Mouse (Mus musculus) limb, embryonic 15.5 days (tissue): ENCODE measurements around the gene Smoc1. TPM values are rescaled to one million over a fixed set of nuclear protein-coding genes. Genes with fewer than 3 reads are reported as not detected.
A peak's percentile ranks its signal among the peaks of the same experiment; 100 is the strongest.

Source experiments
- ATAC-seq: fragments of 200-750 bp; cut with Nextera tagmentation; 2 replicates; pipeline ENCODE4 v1.8.0; 2017; ENCODE audit warnings: low read depth, moderate TSS enrichment; ENCODE audit not compliant: insufficient number of reproducible peaks, low FRiP score, low TSS enrichment
- H3K27ac ChIP-seq: fragments of 300-500 bp; sonication (generic); 2 replicates; pipeline ENCODE4 v1.5.1; 2015; ENCODE audit warnings: moderate library complexity, mild to moderate bottlenecking, inconsistent platforms
- H3K27me3 ChIP-seq: fragments of 300-500 bp; sonication (generic); 2 replicates; pipeline ENCODE4 v1.6.1; 2015; ENCODE audit warnings: inconsistent platforms
- H3K36me3 ChIP-seq: fragments of 300-500 bp; sonication (generic); 2 replicates; pipeline ENCODE4 v1.6.1; 2015; ENCODE audit warnings: inconsistent platforms
- H3K4me1 ChIP-seq: fragments of 300-500 bp; sonication (generic); 2 replicates; pipeline ENCODE4 v1.6.1; 2015; ENCODE audit warnings: inconsistent platforms
- H3K4me2 ChIP-seq: fragments of 300-500 bp; sonication (generic); 2 replicates; pipeline ENCODE4 v1.6.1; 2015; ENCODE audit warnings: mild to moderate bottlenecking, inconsistent platforms
- H3K4me3 ChIP-seq: fragments of 300-500 bp; sonication (generic); 2 replicates; pipeline ENCODE4 v1.5.1; 2015; ENCODE audit warnings: mild to moderate bottlenecking, inconsistent platforms
- H3K9ac ChIP-seq: fragments of 300-500 bp; sonication (generic); 2 replicates; pipeline ENCODE4 v1.6.1; 2015; ENCODE audit warnings: inconsistent platforms
- H3K9me3 ChIP-seq: fragments of 300-500 bp; sonication (generic); 2 replicates; pipeline ENCODE4 v1.6.1; 2016; ENCODE audit warnings: inconsistent platforms
- WGBS: fragments of 180-500 bp; shearing (Covaris S2); methylation state at CpG from one replicate; pipeline ENCODE4 v1.1.7; 2015; 5-methylcytosine and 5-hydroxymethylcytosine counted together
- microRNA-seq: library from miRNA; unstranded; fragments of <30 nt; microRNA quantifications from one replicate; pipeline ENCODE4, GENCODE M21; 2016
- polyA plus RNA-seq: library from polyadenylated mRNA; unstranded; fragments of >200 nt; fragmentation: Nextera tagmentation; extraction: Ambion mirVana; gene quantifications from 2 replicates; pipeline ENCODE4 v1.2.1, GENCODE M21; 2015

Smoc1 gene
- polyA plus RNA-seq, 1 experiment from 2014 or later = 9.3 TPM

DNA sequence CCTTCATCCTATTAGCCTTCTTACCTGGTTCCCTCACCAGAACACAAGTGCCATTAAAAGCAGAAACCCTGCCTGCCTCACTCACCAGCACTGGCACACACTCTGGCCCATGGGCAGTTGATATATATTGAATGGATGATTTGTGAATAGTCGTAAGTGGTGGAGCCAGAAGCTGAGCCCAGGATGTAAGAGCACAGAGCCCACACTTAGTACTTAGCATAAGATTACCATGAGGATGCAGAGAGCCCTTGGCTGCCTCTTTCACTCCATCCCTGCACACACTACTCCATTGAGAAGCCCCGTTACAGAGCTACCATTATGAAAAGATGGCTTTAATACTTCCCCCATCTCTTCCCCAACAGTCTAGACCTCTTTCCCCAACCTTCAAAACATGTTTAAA, 198.2 kb downstream of the Smoc1 start:
- Histone ChIP-seq H3K9ac (no peak overlapping the region), H3K4me2 (no peak overlapping the region), H3K4me1 (no peaks in the 10 kb centered on the region; the same call in 1 of the 2 replicates), H3K4me3 (no peak overlapping the region), H3K36me3 (no peaks in the 10 kb centered on the region), H3K27me3 (no peaks in the 10 kb centered on the region), H3K9me3 (no peaks in the 10 kb centered on the region), H3K27ac (peak overlapping the region; percentile 9; the same call in 1 of the 2 replicates)
- 65% methylated on average over 2 of the region's 2 CpGs for WGBS
- ATAC-seq = no peak

DNA sequence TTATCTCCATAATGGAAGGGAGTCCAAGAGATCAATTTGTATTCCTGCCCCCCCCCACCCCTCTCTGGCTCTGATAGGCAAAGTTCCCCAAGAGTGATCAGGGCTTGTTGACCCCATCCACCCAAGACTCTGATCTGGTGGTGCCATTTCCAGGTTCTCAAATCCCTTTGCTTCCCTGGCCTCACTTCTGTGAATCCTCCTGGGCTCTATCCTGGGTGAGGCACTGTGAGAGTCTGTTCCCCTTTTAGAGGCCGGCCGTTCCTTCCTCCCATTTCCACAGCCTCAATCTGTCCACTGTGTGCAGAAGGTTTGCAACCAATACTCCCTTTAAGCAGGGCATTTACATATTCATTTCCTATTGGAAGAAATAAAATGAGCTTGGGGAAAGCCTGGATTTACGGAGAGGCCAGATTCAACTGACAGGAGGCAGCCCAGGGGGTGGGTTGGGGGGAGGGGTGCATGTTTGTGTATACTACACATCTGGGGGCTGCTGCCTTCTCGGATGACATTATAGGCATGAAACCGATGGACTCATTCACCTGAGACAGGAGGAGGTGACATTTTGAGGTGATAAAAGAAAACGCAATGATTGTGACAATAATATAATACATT, 199.5 kb downstream of the Smoc1 start:
- no peak overlapping the region for H3K9ac ChIP-seq
- no peak for ATAC-seq
- 28% methylated on average over 6 of the region's 6 CpGs for WGBS

DNA sequence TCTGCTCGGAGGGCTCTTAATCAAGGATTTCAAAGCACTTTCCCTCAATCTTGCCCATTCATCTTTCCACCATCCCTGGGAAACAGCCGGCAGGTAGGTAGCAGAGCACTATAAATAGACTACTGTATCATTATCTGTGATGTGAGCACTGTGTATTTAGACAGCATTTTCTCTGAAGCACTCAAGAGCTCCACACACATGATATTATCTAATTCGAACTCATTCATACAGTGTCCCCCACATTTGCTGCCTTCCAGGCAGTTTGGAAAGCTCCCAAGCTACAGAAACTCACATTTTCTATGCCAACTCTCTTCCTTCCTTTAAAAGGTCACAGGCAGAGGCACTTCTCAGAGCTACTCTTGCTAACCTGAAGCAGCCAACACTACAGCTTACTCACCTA, 200.0 kb downstream of the Smoc1 start:
- Histone ChIP-seq H3K27me3 (no peaks in the 10 kb centered on the region), H3K9ac (no peak overlapping the region), H3K4me2 (no peak overlapping the region), H3K27ac (no peak overlapping the region), H3K36me3 (no peaks in the 10 kb centered on the region), H3K4me1 (no peaks in the 10 kb centered on the region; the same call in 1 of the 2 replicates), H3K4me3 (no peak overlapping the region), H3K9me3 (no peaks in the 10 kb centered on the region)
- no peak for ATAC-seq
- 53% methylated on average over 3 of the region's 3 CpGs for WGBS

More for the DNA sequence above, 199.5 kb downstream of the Smoc1 start:
- H3K27me3 ChIP-seq = no peaks in the 10 kb centered on the region
- no peaks in the 10 kb centered on the region for H3K9me3 ChIP-seq
- no peaks in the 10 kb centered on the region for H3K36me3 ChIP-seq
- no peaks in the 10 kb centered on the region; the same call in 1 of the 2 replicates for H3K4me1 ChIP-seq
- no peak overlapping the region for H3K27ac ChIP-seq
- H3K4me2 ChIP-seq = no peak overlapping the region
- H3K4me3 ChIP-seq = no peak overlapping the region

DNA sequence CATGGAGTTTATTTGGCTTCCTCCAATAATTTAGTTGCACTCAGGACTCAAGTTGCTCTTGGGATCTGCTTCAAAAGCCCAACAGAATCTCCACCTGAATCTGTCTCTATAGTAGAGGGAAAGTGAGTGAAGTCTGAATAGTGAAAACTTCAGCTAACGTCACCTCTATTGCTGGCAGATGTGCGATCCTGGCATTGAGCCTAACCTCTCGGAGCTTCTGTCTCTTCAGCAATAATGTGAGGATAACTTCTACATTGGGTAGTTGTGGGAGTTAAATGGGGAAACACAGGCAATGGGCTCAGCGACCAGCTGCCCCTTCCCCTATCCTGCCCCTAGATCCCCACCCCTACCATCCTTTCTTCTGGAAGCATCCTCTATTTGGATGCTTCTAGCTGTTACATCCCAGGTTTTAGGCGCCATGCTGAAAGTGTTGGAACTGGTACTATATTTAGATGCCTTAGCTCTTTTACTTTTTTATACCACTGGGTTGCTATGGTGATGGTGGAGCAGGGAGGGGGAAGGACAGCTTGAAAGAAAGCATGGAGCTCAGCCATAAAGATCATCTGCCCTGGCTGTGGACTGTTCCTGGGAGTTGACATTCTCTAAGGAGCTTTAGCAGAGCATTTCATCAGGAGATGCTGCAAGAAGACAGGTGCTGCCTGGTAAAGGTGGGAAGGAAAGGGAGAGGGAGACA, 201.3 kb downstream of the Smoc1 start:
- H3K4me1 ChIP-seq = no peaks in the 10 kb centered on the region; the same call in 1 of the 2 replicates
- H3K27ac ChIP-seq = no peak overlapping the region
- H3K27me3 ChIP-seq = no peaks in the 10 kb centered on the region
- H3K4me2 ChIP-seq = no peak overlapping the region
- H3K9me3 ChIP-seq = no peaks in the 10 kb centered on the region
- no peak overlapping the region for H3K9ac ChIP-seq
- no peaks in the 10 kb centered on the region for H3K36me3 ChIP-seq
- no peak for ATAC-seq
- WGBS = 59% methylated on average over 5 of the region's 5 CpGs
- H3K4me3 ChIP-seq = no peak overlapping the region

DNA sequence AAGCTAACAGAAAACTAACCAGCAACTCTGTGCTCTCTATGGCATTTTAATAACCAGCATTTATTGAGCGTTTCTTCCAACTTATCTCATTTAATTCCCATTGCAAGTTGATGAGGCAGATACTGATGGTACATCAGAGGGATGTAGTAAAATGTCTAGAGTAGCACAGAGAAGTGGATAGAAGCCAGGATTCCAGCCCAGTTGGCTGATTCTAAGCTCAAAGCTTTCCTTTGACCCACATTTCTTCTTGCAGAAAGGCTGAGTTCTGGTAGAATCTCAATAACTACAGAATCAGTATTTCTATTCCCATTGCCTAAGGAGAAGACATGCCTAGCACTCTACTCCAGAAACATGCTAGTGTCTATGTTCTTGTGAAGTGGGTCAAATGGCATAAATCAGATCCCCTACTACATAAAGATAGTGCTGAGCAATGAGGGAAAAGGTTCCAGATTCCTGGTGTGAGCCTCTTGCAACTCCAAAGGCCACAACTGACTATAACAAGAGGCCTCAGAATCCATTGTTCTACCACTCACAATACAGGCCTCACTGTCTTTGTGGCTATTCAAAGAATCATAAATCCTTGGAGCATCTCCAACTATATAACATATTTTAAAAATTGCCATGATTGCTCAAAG, 207.3 kb downstream of the Smoc1 start:
- H3K27me3 ChIP-seq = no peaks in the 10 kb centered on the region
- no peak overlapping the region for H3K4me3 ChIP-seq
- 86% methylated on average over 1 of the region's 1 CpGs for WGBS
- ATAC-seq = no peak
- H3K4me2 ChIP-seq = no peak overlapping the region
- no peak overlapping the region for H3K27ac ChIP-seq
- no peaks in the 10 kb centered on the region for H3K36me3 ChIP-seq
- no peak overlapping the region for H3K9ac ChIP-seq
- H3K4me1 ChIP-seq = no peaks in the 10 kb centered on the region
- H3K9me3 ChIP-seq = no peaks in the 10 kb centered on the region

DNA sequence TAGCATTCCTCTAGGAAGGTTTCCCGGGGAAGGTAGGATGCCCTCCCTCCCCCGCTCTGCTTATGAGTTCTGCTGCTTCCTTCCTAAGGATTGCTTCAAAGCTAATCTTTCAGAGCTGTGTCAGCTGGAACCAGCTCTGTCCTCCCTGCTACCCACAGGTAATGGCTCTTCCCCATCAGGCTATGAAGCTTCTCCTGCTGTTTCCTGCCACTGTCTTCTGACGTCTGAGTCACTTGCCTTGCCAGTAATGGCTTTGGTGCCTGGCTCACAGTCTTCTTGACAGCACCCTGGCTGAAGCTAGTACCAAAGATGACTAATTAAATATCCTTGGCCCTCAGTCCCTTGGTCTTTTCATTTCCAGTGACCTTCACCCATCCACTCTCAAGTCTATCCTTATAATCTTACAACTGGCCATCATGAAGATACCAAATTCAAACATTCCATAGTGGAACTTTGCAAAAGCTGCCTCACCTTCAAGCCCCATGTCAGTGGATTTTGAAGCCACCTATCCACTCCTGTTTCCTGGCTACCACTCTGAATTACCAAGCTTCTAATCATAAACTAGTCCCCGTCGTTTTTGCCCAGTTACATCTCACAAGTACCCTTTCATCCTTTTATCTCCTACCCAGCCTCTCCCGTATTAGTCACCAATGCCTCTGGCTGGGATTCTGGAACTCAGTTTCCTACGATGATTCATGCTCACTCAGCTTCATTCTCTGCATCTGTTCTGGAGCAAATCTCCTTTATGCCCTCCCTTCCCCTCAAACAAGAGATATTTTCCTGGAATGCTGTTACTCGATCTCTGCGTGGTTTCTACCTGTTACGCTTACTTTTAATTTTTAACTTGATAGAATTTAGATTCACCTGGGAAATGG, 209.1 kb downstream of the Smoc1 start:
- Histone ChIP-seq H3K9ac (no peak overlapping the region), H3K4me1 (no peaks in the 10 kb centered on the region)
- 85% methylated on average over 10 of the region's 10 CpGs for WGBS

More for the DNA sequence above, 209.1 kb downstream of the Smoc1 start:
- Histone ChIP-seq H3K4me3 (no peak overlapping the region), H3K27ac (no peak overlapping the region), H3K9me3 (no peaks in the 10 kb centered on the region), H3K36me3 (no peaks in the 10 kb centered on the region), H3K4me2 (no peak overlapping the region), H3K27me3 (no peaks in the 10 kb centered on the region)
- ATAC-seq = no peak

Small RNA genes within 50 kb of the gene (microRNA-seq; reads per million reads assigned to microRNA genes)
- gene Mir3067 = not detected

Other genes with a start within 250 kb of the Smoc1 start
- 18.4 and 19.7 TPM in 2 replicates for gene Susd6, start 236.3 kb upstream of the Smoc1 start, polyA plus RNA-seq
- gene Srsf5, start 81.3 kb upstream of the Smoc1 start, polyA plus RNA-seq = 566 and 598 TPM in 2 replicates
- gene Slc10a1, start 58.1 kb upstream of the Smoc1 start, polyA plus RNA-seq = 0.41 and 0.82 TPM in 2 replicates